In the genomic region with DNA sequence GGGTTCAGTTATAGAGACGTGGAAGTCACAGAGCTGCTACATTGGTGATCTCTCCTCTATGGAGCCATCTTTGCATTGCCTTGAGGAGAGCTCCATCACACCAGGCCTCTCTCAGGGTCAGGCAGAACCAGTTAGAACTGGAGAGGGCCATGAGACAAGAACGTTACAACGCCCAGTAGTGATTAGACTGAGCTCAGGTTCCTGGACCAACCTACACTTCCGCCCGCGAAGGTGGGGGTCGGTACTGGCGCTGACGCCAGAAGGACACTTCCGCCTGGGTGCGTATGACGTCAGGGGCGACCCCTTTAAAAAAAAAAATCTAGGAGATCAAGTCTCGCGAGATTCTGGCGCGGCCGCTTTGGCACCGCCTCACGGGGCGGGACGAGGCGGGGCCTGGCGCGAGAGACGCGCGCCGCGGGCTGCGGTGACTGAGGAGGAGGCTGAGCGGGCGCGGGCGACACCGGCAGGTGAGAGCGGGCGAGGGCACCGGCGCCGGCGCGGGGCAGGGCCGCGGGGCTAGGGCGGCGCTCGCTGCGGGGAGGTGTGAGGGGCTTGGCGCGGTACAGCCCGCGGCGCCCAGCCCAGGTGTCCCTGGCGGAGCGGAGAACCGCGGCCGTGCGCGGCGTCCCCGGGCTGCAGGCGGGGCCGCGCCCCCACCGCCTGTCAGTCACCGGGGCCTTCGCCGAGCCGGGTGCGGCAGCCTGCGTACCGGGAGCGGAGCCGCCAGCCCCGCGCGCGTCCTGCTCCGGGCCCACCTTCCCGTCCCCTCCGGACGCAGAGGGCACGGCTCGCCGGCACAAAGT, we compare ENCODE assay signal across 8 mouse cellular contexts. TPM values are rescaled to one million over a fixed set of nuclear protein-coding genes. Genes with fewer than 3 reads are reported as not detected.
DNase-seq lines count a peak whose midpoint lies in the region; ATAC-seq and TF ChIP-seq lines count a peak whose summit lies in the region.

Gene Stk38l, plus strand, starts transcription at position 415 of the 803 bp plus-strand sequence.

- H3K9me3 ChIP-seq in forebrain, embryonic 11.5 days (ENCODE audit: control insufficient read depth, low read length) = no peaks in the 10 kb centered on the region
- H3K9me3 ChIP-seq in heart, postnatal 0 days (replicated peaks; ENCODE audit: control insufficient read depth, low read length) = no peaks in the 10 kb centered on the region
- H3K9me3 ChIP-seq in liver, embryonic 16.5 days (replicated peaks; ENCODE audit: control insufficient read depth, low read length) = no peaks in the 10 kb centered on the region
- no peaks in the 10 kb centered on the region for H3K9me3 ChIP-seq in neural tube, embryonic 13.5 days

- peak; percentile 99 for TF ChIP-seq EP300 in heart, postnatal 0 days (IDR thresholded peaks at IDR 0.05; ENCODE audit: low read depth)

- DNase-seq in CD8-positive naive resting alpha-beta T cell, adult 2 months (ENCODE audit: low read depth in 2 of 2, low spot score in 2 of 2) = peak; percentile 95
- DNase-seq in c-Kit-positive CD71-negative TER-119-negative erythroid progenitor cells, embryonic 14.5 days (ENCODE audit: low read depth) = peak; percentile 76
- DNase-seq in forebrain, embryonic 11.5 days (ENCODE audit: low spot score) = peak; percentile 97
- DNase-seq in heart, postnatal 0 days (ENCODE audit: low spot score) = peak; percentile 94
- DNase-seq in kidney, postnatal 4 days = peak; percentile 95 to 97

- WGBS in forebrain, embryonic 11.5 days = 3% methylated on average over 61 of the region's 87 CpGs
- 2% methylated on average over 66 of the region's 87 CpGs for WGBS in heart, postnatal 0 days
- under 1% methylated on average over 84 of the region's 87 CpGs for WGBS in liver, embryonic 16.5 days (ENCODE audit: insufficient replicate concordance)
- WGBS in neural tube, embryonic 13.5 days = 2% methylated on average over 73 of the region's 87 CpGs

- peak within 1 kb of the TSS; percentile 77 for H3K4me3 ChIP-seq in forebrain, embryonic 11.5 days (ENCODE audit: low read depth, low read length)
- peak within 1 kb of the TSS; percentile 70 for H3K4me3 ChIP-seq in heart, postnatal 0 days (ENCODE audit: low read depth, low read length)
- peak within 1 kb of the TSS; percentile 84 for H3K4me3 ChIP-seq in liver, embryonic 16.5 days (ENCODE audit: low read depth, low read length)
- H3K4me3 ChIP-seq in neural tube, embryonic 13.5 days = peak within 1 kb of the TSS; percentile 86
- H3K4me3 ChIP-seq in testis, adult 2 months (ENCODE audit: control insufficient read depth, low read depth, low read length) = peak within 1 kb of the TSS; percentile 92

- H3K36me3 ChIP-seq in forebrain, embryonic 11.5 days (ENCODE audit: control insufficient read depth, insufficient read depth, low read length) = no peaks in the 10 kb centered on the region
- no peaks in the 10 kb centered on the region; the same call in 1 of the 2 replicates for H3K36me3 ChIP-seq in heart, postnatal 0 days (replicated peaks; ENCODE audit: control insufficient read depth, insufficient read depth, low read length)
- no peaks in the 10 kb centered on the region for H3K36me3 ChIP-seq in liver, embryonic 16.5 days (ENCODE audit: control insufficient read depth, insufficient read depth)
- H3K36me3 ChIP-seq in neural tube, embryonic 13.5 days = no peaks in the 10 kb centered on the region
- H3K36me3 ChIP-seq in testis, adult 2 months (ENCODE audit: control insufficient read depth, insufficient read depth, low read length) = no peaks in the 10 kb centered on the region

- TF ChIP-seq CTCF in heart, postnatal 0 days (IDR thresholded peaks at IDR 0.05; ENCODE audit: low read depth) = no peak
- TF ChIP-seq CTCF in testis, adult 2 months (IDR thresholded peaks at IDR 0.05; ENCODE audit: control insufficient read depth, insufficient read depth, insufficient replicate concordance, low read depth, low read length) = no peak

- peak within 1 kb of the TSS; percentile 75 for H3K9ac ChIP-seq in forebrain, embryonic 11.5 days (ENCODE audit: low read length)
- peak within 1 kb of the TSS; percentile 78 for H3K9ac ChIP-seq in heart, postnatal 0 days (replicated peaks; ENCODE audit: low read depth, low read length)
- H3K9ac ChIP-seq in liver, embryonic 16.5 days (ENCODE audit: low read depth, low read length) = peak within 1 kb of the TSS; percentile 83
- peak within 1 kb of the TSS; percentile 85 for H3K9ac ChIP-seq in neural tube, embryonic 13.5 days

- peak; percentile 97 for ATAC-seq in forebrain, embryonic 11.5 days (replicated peaks; ENCODE audit: low FRiP score)
- peak; percentile 97 for ATAC-seq in heart, postnatal 0 days (ENCODE audit: insufficient read depth, low read depth)
- peak; percentile 97 for ATAC-seq in liver, embryonic 16.5 days (ENCODE audit: low read depth)
- ATAC-seq in neural tube, embryonic 13.5 days (ENCODE audit: low read depth) = peak; percentile 99

- no peaks in the 10 kb centered on the region for H3K27me3 ChIP-seq in forebrain, embryonic 11.5 days (ENCODE audit: control insufficient read depth, insufficient read depth, low read length)
- H3K27me3 ChIP-seq in heart, postnatal 0 days (ENCODE audit: control insufficient read depth, insufficient read depth, low read length) = no peaks in the 10 kb centered on the region
- no peaks in the 10 kb centered on the region for H3K27me3 ChIP-seq in liver, embryonic 16.5 days (ENCODE audit: control insufficient read depth, insufficient read depth, low read depth, low read length)
- no peaks in the 10 kb centered on the region for H3K27me3 ChIP-seq in neural tube, embryonic 13.5 days
- no peaks in the 10 kb centered on the region for H3K27me3 ChIP-seq in testis, adult 2 months (ENCODE audit: control insufficient read depth, insufficient read depth, low read length)

- TF ChIP-seq POLR2A in testis, adult 2 months (IDR thresholded peaks at IDR 0.05; ENCODE audit: control insufficient read depth, low read depth, low read length) = peak; percentile 84

- peak within 1 kb of the TSS; percentile 76 for H3K4me2 ChIP-seq in forebrain, embryonic 11.5 days (ENCODE audit: low read depth, low read length, severe bottlenecking)
- peak within 1 kb of the TSS; percentile 62 for H3K4me2 ChIP-seq in heart, postnatal 0 days (ENCODE audit: low read depth, low read length)
- H3K4me2 ChIP-seq in liver, embryonic 16.5 days (ENCODE audit: low read depth, low read length) = peak within 1 kb of the TSS; percentile 96
- peak within 1 kb of the TSS; percentile 85 for H3K4me2 ChIP-seq in neural tube, embryonic 13.5 days

- peak within 1 kb of the TSS; percentile 43; the same call in 1 of the 2 replicates for H3K27ac ChIP-seq in forebrain, embryonic 11.5 days (ENCODE audit: low read depth, low read length)
- H3K27ac ChIP-seq in heart, postnatal 0 days (ENCODE audit: low read depth) = peak within 1 kb of the TSS; percentile 82
- H3K27ac ChIP-seq in liver, embryonic 16.5 days (ENCODE audit: low read length) = peak within 1 kb of the TSS; percentile 56
- peak within 1 kb of the TSS; percentile 90 for H3K27ac ChIP-seq in neural tube, embryonic 13.5 days (replicated peaks)
- peak within 1 kb of the TSS; percentile 96 for H3K27ac ChIP-seq in testis, adult 2 months (ENCODE audit: control insufficient read depth, insufficient read depth, low read depth, low read length)

- no peaks in the 10 kb centered on the region for H3K4me1 ChIP-seq in forebrain, embryonic 11.5 days (replicated peaks; ENCODE audit: control insufficient read depth, insufficient read depth, low read length)
- peaks cover 16% of the 10 kb centered on the region for H3K4me1 ChIP-seq in heart, postnatal 0 days (ENCODE audit: control insufficient read depth, insufficient read depth)
- H3K4me1 ChIP-seq in liver, embryonic 16.5 days (ENCODE audit: control insufficient read depth, low read depth, low read length) = no peaks in the 10 kb centered on the region; the same call in 1 of the 2 replicates
- peaks cover 17% of the 10 kb centered on the region for H3K4me1 ChIP-seq in neural tube, embryonic 13.5 days (replicated peaks)
- H3K4me1 ChIP-seq in testis, adult 2 months (ENCODE audit: control insufficient read depth, insufficient read depth, low read length) = peaks cover 3% of the 10 kb centered on the region; the same call in 1 of the 2 replicates

RNA-seq across cellular contexts. Expression of gene Stk38l, which starts in this region (rescaled TPM):
- polyA plus RNA-seq in forebrain, embryonic 11.5 days (2014; fragmentation: Nextera tagmentation; extraction: Ambion mirVana) = 17.7 and 19.0 TPM in 2 replicates
- total RNA-seq in heart, postnatal 0 days (2014; rRNA removed; ENCODE audit: low replicate concordance) = 9.9 and 13.4 TPM in 2 replicates
- 17.7 and 20.5 TPM in 2 replicates for polyA plus RNA-seq in heart, postnatal 0 days (2015; fragmentation: Nextera tagmentation; extraction: Ambion mirVana)
- 3.9 and 4.3 TPM in 2 replicates for polyA plus RNA-seq in liver, embryonic 16.5 days (2015; fragmentation: Nextera tagmentation; extraction: Ambion mirVana)
- 15.1 and 16.0 TPM in 2 replicates for polyA plus RNA-seq in neural tube, embryonic 13.5 days (2015; fragmentation: Nextera tagmentation; extraction: Ambion mirVana)
- polyA plus RNA-seq in testis, adult 2 months (2012; rRNA removed) = 2.7 and 3.8 TPM in 2 replicates

Comparison
In these comparisons a context has a peak if more than half of its experiments do, and no peak if none do; other contexts are left out.
1. Peak in every context shown above with its lines: DNase-seq, ATAC-seq, H3K4me3 ChIP-seq and H3K27ac ChIP-seq.
2. H3K27ac ChIP-seq: peak in every context shown above with its lines; median percentile 96 in testis, adult 2 months; 90 in neural tube, embryonic 13.5 days; 82 in heart, postnatal 0 days; 56 in liver, embryonic 16.5 days; 43 in forebrain, embryonic 11.5 days.